In genomic region chr15:12456808-12457207, GRCm38 (mm10) we compare ENCODE assay signal across 10 mouse cellular contexts.
A peak's percentile ranks its signal among the peaks of the same experiment; 100 is the strongest.
DNase-seq lines count a peak whose midpoint lies in the region; ATAC-seq and TF ChIP-seq lines count a peak whose summit lies in the region.
"Had no signal": no experiment of that assay in that cellular context is flagged by ENCODE, and none has a peak within 500 bp of the region (broad histone marks: within the 10 kb centered on the region; RNA-seq: fewer than 3 reads in every experiment).

No protein-coding gene starts in this region.

- TF ChIP-seq POLR2A in limb, embryonic 14.5 days (IDR thresholded peaks at IDR 0.05; ENCODE audit: borderline replicate concordance, extremely low read depth, insufficient read depth, insufficient read length) = no peak

- no peaks in the 10 kb centered on the region for H3K9me3 ChIP-seq in embryonic facial prominence, embryonic 14.5 days (ENCODE audit: control insufficient read depth, low read length)
- H3K9me3 ChIP-seq in limb, embryonic 14.5 days (ENCODE audit: control insufficient read depth, low read length) = no peaks in the 10 kb centered on the region
- no peaks in the 10 kb centered on the region for H3K9me3 ChIP-seq in midbrain, embryonic 15.5 days

- TF ChIP-seq CTCF in layer of hippocampus, adult 2 months (conservative IDR thresholded peaks at IDR 0.05) = no peak

- H3K27me3 ChIP-seq in embryonic facial prominence, embryonic 14.5 days (replicated peaks; ENCODE audit: control insufficient read depth, insufficient read depth, low read length) = no peaks in the 10 kb centered on the region
- no peaks in the 10 kb centered on the region for H3K27me3 ChIP-seq in limb, embryonic 14.5 days (ENCODE audit: control insufficient read depth, insufficient read depth, low read length)
- no peaks in the 10 kb centered on the region for H3K27me3 ChIP-seq in midbrain, embryonic 15.5 days (replicated peaks)

- no peak overlapping the region for H3K4me2 ChIP-seq in embryonic facial prominence, embryonic 14.5 days (ENCODE audit: low read depth, low read length)
- no peak overlapping the region for H3K4me2 ChIP-seq in limb, embryonic 14.5 days (replicated peaks; ENCODE audit: low read depth, low read length, severe bottlenecking)
- no peak overlapping the region for H3K4me2 ChIP-seq in midbrain, embryonic 15.5 days
- H3K4me2 ChIP-seq: midbrain, embryonic 11.5 days had no signal

- H3K9ac ChIP-seq in embryonic facial prominence, embryonic 14.5 days (ENCODE audit: low read depth, low read length) = no peak overlapping the region
- H3K9ac ChIP-seq in limb, embryonic 14.5 days (ENCODE audit: low read depth, low read length, severe bottlenecking) = no peak overlapping the region
- no peak overlapping the region for H3K9ac ChIP-seq in midbrain, embryonic 15.5 days
- H3K9ac ChIP-seq: liver, embryonic 14.5 days had no signal

- ATAC-seq in embryonic facial prominence, embryonic 14.5 days (ENCODE audit: low read depth) = no peak
- ATAC-seq in limb, embryonic 14.5 days (ENCODE audit: low FRiP score, low read depth) = peak; percentile 28; the same call in 1 of the 2 replicates
- ATAC-seq in midbrain, embryonic 15.5 days (replicated peaks) = no peak

- H3K36me3 ChIP-seq in embryonic facial prominence, embryonic 14.5 days (ENCODE audit: control insufficient read depth, insufficient read depth, low read length) = peaks cover 6% of the 10 kb centered on the region; the same call in 1 of the 2 replicates
- H3K36me3 ChIP-seq in limb, embryonic 14.5 days (ENCODE audit: control insufficient read depth, insufficient read depth, low read length) = 0 out of 2 replicates have a peak, but pooled peaks cover 4% of the 10 kb centered on the region
- no peaks in the 10 kb centered on the region for H3K36me3 ChIP-seq in midbrain, embryonic 15.5 days (replicated peaks)

- H3K27ac ChIP-seq in layer of hippocampus, adult 2 months = peak overlapping the region; percentile 59; the same call in 1 of the 2 replicates
- no peak overlapping the region for H3K27ac ChIP-seq in embryonic facial prominence, embryonic 14.5 days (replicated peaks; ENCODE audit: low read depth, low read length)
- H3K27ac ChIP-seq in limb, embryonic 14.5 days (replicated peaks; ENCODE audit: low read depth, low read length) = no peak overlapping the region
- H3K27ac ChIP-seq in midbrain, embryonic 15.5 days = no peak overlapping the region
- H3K27ac ChIP-seq: liver, embryonic 14.5 days had no signal

- peaks cover 5% of the 10 kb centered on the region; the same call in 1 of the 2 replicates for H3K4me1 ChIP-seq in embryonic facial prominence, embryonic 14.5 days (ENCODE audit: control insufficient read depth, insufficient read depth, low read length)
- H3K4me1 ChIP-seq in limb, embryonic 14.5 days (ENCODE audit: control insufficient read depth, insufficient read depth, low read length) = peaks cover 15% of the 10 kb centered on the region; the same call in 1 of the 2 replicates
- no peaks in the 10 kb centered on the region for H3K4me1 ChIP-seq in midbrain, embryonic 15.5 days

- DNase-seq in adrenal gland, adult 2 months = peak; percentile 55
- DNase-seq in adrenal gland, postnatal 25 days = no peak
- no peak for DNase-seq in layer of hippocampus, adult 2 months (ENCODE audit: low spot score in 2 of 2)
- no peak for DNase-seq in layer of hippocampus, adult 9-11 months
- peak; percentile 49 for DNase-seq in embryonic facial prominence, embryonic 14.5 days (ENCODE audit: low spot score)
- DNase-seq in limb, embryonic 14.5 days (ENCODE audit: low spot score) = no peak
- no peak for DNase-seq in left cerebral cortex, adult 11 months (ENCODE audit: low spot score)

- 17% methylated on average over 7 of the region's 7 CpGs for WGBS in embryonic facial prominence, embryonic 14.5 days
- WGBS in limb, embryonic 14.5 days = 9% methylated on average over 7 of the region's 7 CpGs
- 74% methylated on average over 7 of the region's 7 CpGs for whole genome bisulfite sequencing in midbrain, embryonic 15.5 days

- H3K4me3 ChIP-seq in layer of hippocampus, adult 2 months = no peak overlapping the region
- no peak overlapping the region for H3K4me3 ChIP-seq in embryonic facial prominence, embryonic 14.5 days (ENCODE audit: low read depth, low read length)
- H3K4me3 ChIP-seq in limb, embryonic 14.5 days (replicated peaks; ENCODE audit: low read length) = no peak overlapping the region
- H3K4me3 ChIP-seq in midbrain, embryonic 15.5 days = no peak overlapping the region

Comparison
In these comparisons a context has a peak if more than half of its experiments do, and no peak if none do; other contexts are left out.
1. DNase-seq: peak in adrenal gland, adult 2 months (single experiment) and embryonic facial prominence, embryonic 14.5 days (single experiment); none in adrenal gland, postnatal 25 days (single experiment), layer of hippocampus, adult 2 months (0 of 2), layer of hippocampus, adult 9-11 months (single experiment), limb, embryonic 14.5 days (single experiment) and left cerebral cortex, adult 11 months (single experiment).